Mouse (Mus musculus) cerebellum, adult 2 months (tissue): ENCODE measurements at regions not wholly inside any gene's neighbourhood (a gene's known extent, or its start where the extent isn't known, plus 50 kb on each side); places are given as distances from the start of the nearest gene placed in this dataset.
"Not testable (repeated sequence)": the region's sequence is repeated elsewhere in the genome, so short reads cannot be mapped to it uniquely, and the experiment has no call there.

Experiments used
- DNase-seq, 2 experiments: peaks; one replicate each; pipeline ENCODE4 v3.0.0; 2021
- H3K27ac ChIP-seq: fragments of 200-500 bp; 2 replicates; pipeline ENCODE4 v1.5.1; 2012; ENCODE audit warnings: low read length, control low read depth, inconsistent platforms; ENCODE audit not compliant: insufficient read depth
- H3K27me3 ChIP-seq: fragments of 200-500 bp; 2 replicates; pipeline ENCODE4 v1.6.1; 2012; ENCODE audit warnings: inconsistent platforms, mild to moderate bottlenecking, low read length, moderate library complexity; ENCODE audit not compliant: control insufficient read depth, insufficient read depth
- H3K4me1 ChIP-seq: fragments of 200-500 bp; 2 replicates; pipeline ENCODE4 v1.6.1; 2011; ENCODE audit warnings: low read length; ENCODE audit not compliant: control insufficient read depth, insufficient read depth
- H3K4me3 ChIP-seq: fragments of 200-500 bp; replicated peaks from 2 replicates; pipeline ENCODE3; 2011; ENCODE audit warnings: mild to moderate bottlenecking, low read depth, low read length, control low read depth; ENCODE audit not compliant: insufficient read depth
- CTCF ChIP-seq: fragments of 200-500 bp; IDR thresholded peaks from 2 replicates; pipeline ENCODE4 v1.5.1; 2011; ENCODE audit warnings: low read depth, mild to moderate bottlenecking, control low read depth, low read length, moderate library complexity, borderline replicate concordance; ENCODE audit not compliant: insufficient read depth
- POLR2A ChIP-seq: fragments of 200-500 bp; IDR thresholded peaks from 2 replicates; pipeline ENCODE4 v1.6.1; 2011; ENCODE audit warnings: low read length, control low read depth, borderline replicate concordance; ENCODE audit not compliant: insufficient read depth
- WGBS: fragments of 180-500 bp; shearing (Covaris S2); methylation state at CpG from one replicate; pipeline ENCODE4 v1.1.7; 2018; 5-methylcytosine and 5-hydroxymethylcytosine counted together

- Histone ChIP-seq H3K4me1 (no peaks in the 10 kb centered on the region), H3K27ac (no peak overlapping the region), H3K27me3 (no peaks in the 10 kb centered on the region), H3K4me3 (no peak overlapping the region)
- 80% methylated on average over 2 of the region's 2 CpGs for WGBS
- no peak for TF ChIP-seq CTCF
- no peak for TF ChIP-seq POLR2A
- DNase-seq = no peak
These were observed 985.2 kb downstream of the Car8 start for GRCm38 (mm10) chr4:7253616-7254015.

DNA sequence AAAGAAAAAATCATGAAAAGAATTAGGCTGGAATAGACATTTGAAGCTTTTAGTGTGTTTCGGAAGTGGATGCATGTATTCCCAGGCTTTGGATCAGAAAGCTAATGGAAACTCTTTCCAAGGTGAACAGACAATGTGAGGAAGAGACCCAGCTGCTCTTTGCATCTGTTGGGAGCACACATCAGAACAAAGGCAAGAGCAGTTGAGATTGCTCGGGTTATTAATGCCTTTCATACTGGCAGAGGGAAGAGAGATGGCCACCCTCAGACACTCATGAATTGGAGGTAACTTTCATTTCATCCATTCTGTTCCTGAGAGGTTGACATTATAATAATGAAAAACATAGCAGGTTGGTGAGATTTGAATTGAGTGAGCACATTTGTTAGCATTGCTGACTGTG is 987.2 kb downstream of the Car8 start:
- H3K27me3 ChIP-seq = no peaks in the 10 kb centered on the region
- TF ChIP-seq CTCF (no peak), POLR2A (no peak)
- no peaks in the 10 kb centered on the region for H3K4me1 ChIP-seq
- H3K27ac ChIP-seq = no peak overlapping the region
- WGBS = 59% methylated on average over 2 of the region's 2 CpGs
- DNase-seq = no peak
- H3K4me3 ChIP-seq = no peak overlapping the region

GRCm38 (mm10) chr4:7247816-7248215 is 991.0 kb downstream of the Car8 start:
- H3K4me3 ChIP-seq = no peak overlapping the region
- TF ChIP-seq CTCF = no peak
- TF ChIP-seq POLR2A = no peak
- 29% methylated on average over 4 of the region's 4 CpGs for WGBS
- H3K27me3 ChIP-seq = no peaks in the 10 kb centered on the region
- no peak overlapping the region for H3K27ac ChIP-seq
- DNase-seq = no peak
- no peaks in the 10 kb centered on the region for H3K4me1 ChIP-seq

- no peaks in the 10 kb centered on the region for H3K27me3 ChIP-seq
- no peak for DNase-seq
- no peaks in the 10 kb centered on the region for H3K4me1 ChIP-seq
- H3K4me3 ChIP-seq = no peak overlapping the region
- TF ChIP-seq CTCF = no peak
- no peak for TF ChIP-seq POLR2A
- no peak overlapping the region for H3K27ac ChIP-seq
- WGBS = 23% methylated on average over 4 of the region's 4 CpGs
These were observed 991.6 kb downstream of the Car8 start for GRCm38 (mm10) chr4:7247244-7247643.

GRCm38 (mm10) chr4:7246828-7247227 is 992.0 kb downstream of the Car8 start:
- Histone ChIP-seq H3K27ac (no peak overlapping the region), H3K4me3 (no peak overlapping the region), H3K27me3 (no peaks in the 10 kb centered on the region), H3K4me1 (no peaks in the 10 kb centered on the region)
- TF ChIP-seq POLR2A = no peak
- no peak for TF ChIP-seq CTCF
- no peak for DNase-seq
- WGBS = 31% methylated on average over 4 of the region's 4 CpGs

- TF ChIP-seq POLR2A (no peak), CTCF (no peak)
- H3K27me3 ChIP-seq = no peaks in the 10 kb centered on the region
- no peak overlapping the region for H3K4me3 ChIP-seq
- H3K27ac ChIP-seq = no peak overlapping the region
- WGBS = 96% methylated on average over 2 of the region's 2 CpGs
- no peaks in the 10 kb centered on the region for H3K4me1 ChIP-seq
- DNase-seq = no peak
These were observed 993.2 kb downstream of the Car8 start for GRCm38 (mm10) chr4:7245653-7246052.

DNA sequence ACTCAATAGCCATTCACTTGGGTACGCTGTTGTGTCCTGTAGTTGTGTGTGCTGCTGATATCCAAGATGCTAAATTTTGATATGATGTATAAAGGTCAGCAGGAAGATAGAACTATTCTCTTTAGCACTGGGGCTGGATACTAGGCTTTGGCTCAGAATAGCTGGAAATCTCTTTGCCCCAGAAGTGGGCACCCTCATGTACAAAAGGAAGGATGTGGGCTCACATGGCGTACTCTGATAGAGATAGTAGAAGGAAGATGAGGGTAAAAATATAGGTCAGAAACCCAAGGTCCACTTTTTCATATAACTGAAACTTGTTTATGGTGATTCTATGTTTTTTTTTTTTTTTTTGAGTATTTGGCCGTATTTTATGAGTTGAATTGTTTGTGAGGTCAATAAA is 1001.0 kb downstream of the Car8 start:
- no peaks in the 10 kb centered on the region for H3K4me1 ChIP-seq
- 91% methylated on average over 3 of the region's 3 CpGs for WGBS
- H3K27ac ChIP-seq = no peak overlapping the region
- TF ChIP-seq POLR2A (no peak), CTCF (no peak)
- no peak for DNase-seq
- no peak overlapping the region for H3K4me3 ChIP-seq
- no peaks in the 10 kb centered on the region for H3K27me3 ChIP-seq

DNA sequence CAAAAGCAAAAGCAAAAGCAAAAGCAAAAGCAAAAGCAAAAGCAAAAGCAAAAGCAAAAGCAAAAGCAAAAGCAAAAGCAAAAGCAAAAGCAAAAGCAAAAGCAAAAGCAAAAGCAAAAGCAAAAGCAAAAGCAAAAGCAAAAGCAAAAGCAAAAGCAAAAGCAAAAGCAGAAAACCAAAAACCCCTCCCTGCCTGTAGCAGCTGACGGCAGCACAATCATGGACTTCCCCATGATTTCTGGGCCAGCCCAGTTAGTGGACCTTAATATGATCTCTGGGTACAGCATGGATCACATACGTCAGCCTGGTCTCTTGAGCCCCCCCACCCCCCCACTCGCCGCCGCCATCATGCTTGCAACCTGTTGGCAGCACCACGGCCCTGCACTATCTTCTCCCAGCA is 1004.3 kb downstream of the Car8 start:
- H3K27ac ChIP-seq, DNase-seq, H3K27me3 ChIP-seq, H3K4me1 ChIP-seq, H3K4me3 ChIP-seq: not testable (repeated sequence)
- WGBS = 96% methylated on average over 6 of the region's 6 CpGs

DNA sequence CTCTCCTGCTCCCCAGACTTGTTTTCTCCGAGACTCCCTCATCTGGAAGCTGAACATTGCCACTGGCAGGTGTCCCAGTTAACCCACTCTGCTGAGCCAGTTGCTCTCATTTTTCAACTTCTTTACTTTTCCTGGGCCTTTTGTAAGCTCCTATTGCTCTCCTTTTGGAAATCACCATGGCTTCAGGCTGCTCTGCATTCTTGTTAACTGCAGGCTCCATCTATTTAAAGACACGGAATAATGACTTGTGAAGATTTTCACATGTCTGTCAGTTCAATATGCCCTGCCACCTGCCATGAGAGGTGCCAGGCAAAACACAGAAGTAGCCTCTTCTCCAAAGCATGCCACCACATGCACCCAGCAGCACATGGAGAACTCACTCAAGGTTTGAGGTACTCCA is 1009.9 kb downstream of the Car8 start:
- Histone ChIP-seq H3K27ac (no peak overlapping the region), H3K4me1 (no peaks in the 10 kb centered on the region), H3K4me3 (no peak overlapping the region), H3K27me3 (no peaks in the 10 kb centered on the region)
- WGBS = 8% methylated on average over 2 of the region's 2 CpGs
- no peak for DNase-seq
- TF ChIP-seq POLR2A (no peak), CTCF (no peak)
